Mouse (Mus musculus) CH12.LX (cell line): ENCODE results near the gene Inpp5a. TPM values are rescaled to one million over a fixed set of nuclear protein-coding genes. Genes with fewer than 3 reads are reported as not detected.

Experiments
- DNase-seq: peaks from one replicate; pipeline ENCODE4 v3.0.0-alpha.2; 2013; ENCODE audit errors: extremely low read depth
- H3K27ac ChIP-seq: 2 replicates; pipeline ENCODE4 v1.5.1; 2012; ENCODE audit warnings: low read depth, mild to moderate bottlenecking, control low read depth, moderate library complexity; ENCODE audit not compliant: insufficient read depth
- H3K27me3 ChIP-seq: replicated peaks from 2 replicates; pipeline ENCODE3; 2012; ENCODE audit warnings: inconsistent platforms
- H3K36me3 ChIP-seq, 2 experiments: replicated peaks in 1 of 2; 2 replicates each; pipeline versions ENCODE3 to v1.6.1; 2012; ENCODE audit warnings: inconsistent platforms in 1 of 2, low read length in 1 of 2, mild to moderate bottlenecking in 1 of 2, mixed read lengths in 1 of 2, moderate library complexity in 1 of 2; ENCODE audit not compliant: control insufficient read depth in 1 of 2, insufficient read depth in 1 of 2
- H3K4me1 ChIP-seq, 2 experiments: 2 replicates each; pipeline ENCODE4 v1.6.1; 2012; ENCODE audit warnings: inconsistent platforms in 1 of 2, moderate library complexity in 1 of 2; ENCODE audit not compliant: insufficient read depth in 2 of 2, control insufficient read depth in 1 of 2
- H3K4me2 ChIP-seq: 2 replicates; pipeline ENCODE4 v1.6.1; 2012; ENCODE audit warnings: low read depth, mild to moderate bottlenecking, control low read depth; ENCODE audit not compliant: poor library complexity, insufficient read depth, severe bottlenecking
- H3K4me3 ChIP-seq, 3 experiments: fragments of 150-350 bp in 1 of 3; sonication (generic) in 1 of 3; replicated peaks in 1 of 3; 2 replicates each; pipeline versions ENCODE3 to v1.5.1; 2011 to 2012; ENCODE audit warnings: low read depth in 2 of 3, low read length in 2 of 3, mild to moderate bottlenecking in 2 of 3, moderate library complexity in 2 of 3, control low read depth in 1 of 3, improper control_type of control experiment in 1 of 3, inconsistent platforms in 1 of 3, mixed read lengths in 1 of 3; ENCODE audit not compliant: poor library complexity in 1 of 3
- H3K79me2 ChIP-seq: replicated peaks from 2 replicates; pipeline ENCODE4 v1.6.1; 2012; ENCODE audit warnings: mild to moderate bottlenecking, moderate library complexity; ENCODE audit not compliant: control insufficient read depth, poor library complexity, insufficient read depth, severe bottlenecking; ENCODE audit errors: extremely low read depth
- H3K9ac ChIP-seq: 2 replicates; pipeline ENCODE4 v1.6.1; 2012; ENCODE audit warnings: low read depth, mild to moderate bottlenecking, control low read depth, moderate library complexity; ENCODE audit not compliant: insufficient read depth
- H3K9me3 ChIP-seq: replicated peaks from 2 replicates; pipeline ENCODE3; 2012; ENCODE audit warnings: low read length, inconsistent platforms, mixed read lengths
- BHLHE40 ChIP-seq: IDR thresholded peaks from 2 replicates; pipeline ENCODE4 v1.6.1; 2011; ENCODE audit warnings: mild to moderate bottlenecking, low read depth, low read length, improper control_type of control experiment
- CHD2 ChIP-seq: IDR thresholded peaks from 2 replicates; pipeline ENCODE4 v1.6.1; 2011; ENCODE audit warnings: low read length, improper control_type of control experiment
- CTCF ChIP-seq, 2 experiments: IDR thresholded peaks in 1 of 2; conservative IDR thresholded peaks in 1 of 2; 2 replicates each; pipeline ENCODE4 v1.5.1; 2011 to 2012; ENCODE audit warnings: low read depth in 2 of 2, low read length in 2 of 2, improper control_type of control experiment in 1 of 2, inconsistent platforms in 1 of 2, mild to moderate bottlenecking in 1 of 2, moderate library complexity in 1 of 2
- EP300 ChIP-seq: IDR thresholded peaks from 2 replicates; pipeline ENCODE4 v1.6.1; 2011; ENCODE audit warnings: low read length, improper control_type of control experiment
- ETS1 ChIP-seq: conservative IDR thresholded peaks from 2 replicates; pipeline ENCODE4 v1.6.1; 2012; ENCODE audit warnings: low read depth, mild to moderate bottlenecking, inconsistent platforms, low read length, improper control_type of control experiment, moderate library complexity
- HCFC1 ChIP-seq: IDR thresholded peaks from 2 replicates; pipeline ENCODE4 v1.6.1; 2012; ENCODE audit warnings: low read depth, mild to moderate bottlenecking, inconsistent platforms, low read length, improper control_type of control experiment
- JUN ChIP-seq: IDR thresholded peaks from 2 replicates; pipeline ENCODE4 v1.6.1; 2011; ENCODE audit warnings: low read depth, mild to moderate bottlenecking, low read length, improper control_type of control experiment, moderate library complexity; ENCODE audit not compliant: insufficient read depth
- JUND ChIP-seq: conservative IDR thresholded peaks from 2 replicates; pipeline ENCODE4 v1.6.1; 2011; ENCODE audit warnings: low read depth, low read length, improper control_type of control experiment
- MAZ ChIP-seq: IDR thresholded peaks from 2 replicates; pipeline ENCODE4 v1.6.1; 2012; ENCODE audit warnings: low read depth, mild to moderate bottlenecking, inconsistent platforms, low read length, improper control_type of control experiment, moderate library complexity
- PAX5 ChIP-seq: IDR thresholded peaks from 2 replicates; pipeline ENCODE4 v1.6.1; 2012; ENCODE audit warnings: low read length, inconsistent platforms, mixed read lengths
- POLR2AphosphoS2 ChIP-seq: IDR thresholded peaks from 2 replicates; pipeline ENCODE4 v1.6.1; 2011; ENCODE audit warnings: low read depth, low read length, improper control_type of control experiment
- RCOR1 ChIP-seq: conservative IDR thresholded peaks from 2 replicates; pipeline ENCODE4 v1.6.1; 2012; ENCODE audit warnings: low read depth, mild to moderate bottlenecking, inconsistent platforms, low read length, improper control_type of control experiment
- TCF12 ChIP-seq: IDR thresholded peaks from 2 replicates; pipeline ENCODE4 v1.6.1; 2014; ENCODE audit warnings: low read depth, mild to moderate bottlenecking, inconsistent platforms, low read length, improper control_type of control experiment
- USF1 ChIP-seq: IDR thresholded peaks from 2 replicates; pipeline ENCODE4 v1.6.1; 2014; ENCODE audit warnings: low read depth, mild to moderate bottlenecking, inconsistent platforms, low read length, improper control_type of control experiment
- ZC3H11A ChIP-seq: IDR thresholded peaks from 2 replicates; pipeline ENCODE4 v1.6.1; 2012; ENCODE audit warnings: low read depth, mild to moderate bottlenecking, inconsistent platforms, low read length, improper control_type of control experiment
- ZKSCAN1 ChIP-seq: IDR thresholded peaks from 2 replicates; pipeline ENCODE4 v1.6.1; 2012; ENCODE audit warnings: low read depth, inconsistent platforms, low read length, improper control_type of control experiment, borderline replicate concordance
- ZMIZ1 ChIP-seq: IDR thresholded peaks from 2 replicates; pipeline ENCODE4 v1.6.1; 2012; ENCODE audit warnings: low read depth, mild to moderate bottlenecking, inconsistent platforms, low read length, improper control_type of control experiment
- dilution Hi-C: fragments of 300-500 bp; cut with MboI; formaldehyde crosslinking; loops from 2 replicates; pipeline ENCODE4 v1.14.3; 2020; ENCODE audit warnings: low sequenced_read_pairs; ENCODE audit not compliant: extremely low pct_unique_long_range_greater_than_20kb, extremely low pct_ligation_motif_present
- in situ Hi-C: fragments of 300-500 bp; cut with MboI; formaldehyde crosslinking; loops from 3 replicates; pipeline ENCODE4 v1.14.3; 2019; ENCODE audit warnings: low sequenced_read_pairs, low pct_ligation_motif_present, low pct_unique_long_range_greater_than_20kb, mixed read lengths
- polyA plus RNA-seq: library from polyadenylated mRNA; unstranded; fragments of >175 nt; gene quantifications from 2 replicates; pipeline ENCODE4 v1.2.1, GENCODE M21; 2012; ENCODE audit warnings: low read depth; ENCODE audit not compliant: insufficient read length
- total RNA-seq, 2 experiments: library from RNA; depleted of rRNA; stranded (reverse); fragments of 300-350 nt in 1 of 2; fragments of >200 nt in 1 of 2; gene quantifications; 2 replicates each; pipeline ENCODE4 v1.2.3; 2012 to 2014

The Inpp5a gene
- total and polyA plus RNA-seq, 3 experiments = 1.7 to 5.4 (median 3.0) TPM

GRCm38 (mm10) chr7:139456759-139457158 lies 67.8 kb downstream of the Inpp5a start:
- Histone ChIP-seq H3K79me2 (no peaks in the 10 kb centered on the region), H3K27ac (no peak overlapping the region), H3K4me2 (no peak overlapping the region), H3K4me1 (peaks cover 25 to 44% of the 10 kb centered on the region in 2 experiments), H3K4me3 (no peak overlapping the region), H3K36me3 (peaks cover 0 to 4% of the 10 kb centered on the region in 2 experiments), H3K27me3 (no peaks in the 10 kb centered on the region), H3K9ac (no peak overlapping the region), H3K9me3 (no peaks in the 10 kb centered on the region)
- TF ChIP-seq CHD2 = no peak
- TF ChIP-seq MAZ = no peak
- no peak for TF ChIP-seq TCF12
- TF ChIP-seq USF1 = no peak
- TF ChIP-seq RCOR1 = no peak
- TF ChIP-seq JUND = no peak
- TF ChIP-seq ETS1 = no peak
- TF ChIP-seq EP300 = no peak
- no peak for TF ChIP-seq ZC3H11A
- TF ChIP-seq ZMIZ1 = no peak
- TF ChIP-seq CTCF (conservative IDR thresholded peaks at IDR 0.05 in 1 of 2, IDR thresholded peaks at IDR 0.05 in 1 of 2; ENCODE audit: low read depth in 2 of 2, low read length in 2 of 2) = no peak
- no peak for TF ChIP-seq POLR2AphosphoS2
- in situ Hi-C loops = no loop called here
- dilution Hi-C loops = no loop called here
- no peak for DNase-seq

- Histone ChIP-seq H3K4me3 (no peak overlapping the region), H3K4me1 (peaks cover 4 to 5% of the 10 kb centered on the region in 2 experiments; a peak in 3 of 4 replicates), H3K36me3 (peaks cover 0 to 4% of the 10 kb centered on the region in 2 experiments), H3K79me2 (no peaks in the 10 kb centered on the region), H3K9ac (no peak overlapping the region), H3K27me3 (no peaks in the 10 kb centered on the region), H3K27ac (no peak overlapping the region), H3K4me2 (no peak overlapping the region), H3K9me3 (no peaks in the 10 kb centered on the region)
- TF ChIP-seq CTCF (conservative IDR thresholded peaks at IDR 0.05 in 1 of 2, IDR thresholded peaks at IDR 0.05 in 1 of 2; ENCODE audit: low read depth in 2 of 2, low read length in 2 of 2) (no peak), BHLHE40 (no peak), PAX5 (no peak), EP300 (no peak), JUN (no peak), ZKSCAN1 (no peak), HCFC1 (no peak), RCOR1 (no peak), ETS1 (no peak)
- no peak for DNase-seq
- in situ Hi-C loops (loop anchor here (10.0 kb wide), 1 partner anchor 57 kb away; no protein-coding TSS in a partner anchor), dilution Hi-C loops (no loop called here)
Measured at GRCm38 (mm10) chr7:139461344-139461743, 72.4 kb downstream of the Inpp5a start.
